Mouse (Mus musculus) forelimb bud, embryonic 11.5 days (tissue): ENCODE results near the gene Bola1.
"Not testable (repeated sequence)": the region's sequence is repeated elsewhere in the genome, so short reads cannot be mapped to it uniquely, and the experiment has no call there.

ENCODE experiments used
- DNase-seq: peaks from one replicate; pipeline ENCODE4 v3.0.0-alpha.2; 2012; ENCODE audit warnings: low read depth, low spot score

The Bola1 gene

GRCm38 (mm10) chr3:96226695-96227648 lies 7.5 kb upstream of the Bola1 start:
- DNase-seq = no peak

GRCm38 (mm10) chr3:96225421-96225820 lies 5.9 kb upstream of the Bola1 start:
- DNase-seq = no peak

GRCm38 (mm10) chr3:96222774-96223173 lies 3.3 kb upstream of the Bola1 start:
- no peak for DNase-seq

DNA sequence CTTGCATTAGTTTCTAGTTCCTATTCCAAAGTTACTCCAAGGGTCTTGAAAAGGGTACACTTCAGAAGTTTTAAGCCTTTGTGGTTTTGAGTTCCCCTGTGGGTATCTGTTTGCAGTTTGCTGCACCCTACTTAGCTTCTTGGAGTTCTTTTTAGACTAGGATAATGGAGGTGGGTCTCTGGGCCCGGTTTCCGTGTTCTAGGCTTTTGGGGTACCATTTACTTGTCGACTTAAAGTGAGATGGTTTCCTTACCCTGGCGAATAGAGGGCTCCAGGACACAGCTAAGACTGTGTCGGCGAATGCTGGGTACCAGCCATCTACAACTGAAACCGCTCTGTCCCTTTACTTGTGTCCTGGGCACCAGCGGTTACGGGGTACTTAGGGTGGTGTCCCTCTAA lies 2.1 kb upstream of the Bola1 start:
- no peak for DNase-seq

DNA sequence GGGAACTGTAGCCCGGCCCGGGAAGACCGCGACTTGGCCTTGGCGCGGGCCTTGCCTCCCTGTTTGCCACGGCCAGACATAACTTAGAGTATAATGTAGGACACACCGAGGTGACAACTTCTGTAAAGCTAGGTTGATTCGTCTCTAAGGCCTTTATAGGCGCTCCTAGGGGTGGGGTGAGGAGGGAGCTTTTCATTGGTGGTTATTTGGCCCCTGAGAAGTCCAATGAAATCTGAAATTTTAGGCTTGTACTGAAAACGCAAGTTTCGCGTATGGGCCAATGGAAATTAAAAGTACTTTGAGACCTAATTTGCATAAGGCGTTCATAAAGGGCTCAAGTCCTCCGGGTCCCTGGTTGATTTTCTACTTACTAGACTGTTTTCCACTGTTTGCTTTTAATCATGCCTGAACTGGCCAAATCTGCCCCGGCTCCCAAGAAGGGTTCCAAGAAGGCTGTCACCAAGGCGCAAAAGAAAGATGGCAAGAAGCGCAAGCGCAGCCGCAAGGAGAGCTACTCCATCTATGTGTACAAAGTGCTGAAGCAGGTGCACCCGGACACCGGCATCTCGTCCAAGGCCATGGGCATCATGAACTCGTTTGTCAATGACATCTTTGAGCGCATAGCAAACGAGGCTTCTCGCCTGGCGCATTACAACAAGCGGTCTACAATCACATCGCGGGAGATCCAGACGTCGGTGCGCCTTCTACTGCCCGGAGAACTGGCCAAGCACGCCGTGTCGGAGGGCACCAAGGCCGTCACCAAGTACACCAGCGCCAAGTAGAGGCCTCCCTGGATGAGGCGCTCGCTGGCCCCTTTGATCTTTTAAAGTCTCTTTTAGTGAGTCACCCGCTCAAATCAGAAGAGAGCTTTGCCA lies 1.5 kb upstream of the Bola1 start, which contains the start of the genes Hist2h2ac and Hist2h2be:
Gene Hist2h2ac, minus strand, starts transcription at position 116 of the 875 bp plus-strand sequence.
Gene Hist2h2be, plus strand, starts transcription at position 355 of the 875 bp plus-strand sequence.
- DNase-seq = peak; percentile 93

- DNase-seq = peak; percentile 73
Measured at GRCm38 (mm10) chr3:96220131-96220764, 739 bp upstream of the Bola1 start.

DNA sequence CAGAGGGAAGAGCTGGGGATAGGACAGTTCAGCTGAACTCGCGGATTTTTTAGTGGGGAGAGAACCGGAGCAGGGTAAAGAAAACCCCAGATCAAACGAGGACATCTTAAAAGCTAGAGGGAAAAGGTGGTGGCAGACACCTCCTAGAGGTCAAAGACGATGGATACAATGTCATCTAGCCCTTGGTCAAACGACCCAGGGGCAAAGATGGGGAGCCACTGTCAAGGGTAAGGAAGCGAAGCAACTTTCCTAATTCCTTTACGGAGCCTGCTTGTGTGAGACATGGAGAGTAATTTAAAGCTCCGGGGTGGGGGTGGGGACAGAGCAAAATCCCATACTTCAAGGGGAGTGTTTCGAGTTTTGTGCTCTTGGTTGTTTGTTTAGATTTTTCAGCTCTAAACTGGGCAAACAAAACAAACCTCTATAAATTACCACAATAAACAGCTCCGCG lies 293 bp downstream of the Bola1 start:
- DNase-seq = peak; percentile 32

DNA sequence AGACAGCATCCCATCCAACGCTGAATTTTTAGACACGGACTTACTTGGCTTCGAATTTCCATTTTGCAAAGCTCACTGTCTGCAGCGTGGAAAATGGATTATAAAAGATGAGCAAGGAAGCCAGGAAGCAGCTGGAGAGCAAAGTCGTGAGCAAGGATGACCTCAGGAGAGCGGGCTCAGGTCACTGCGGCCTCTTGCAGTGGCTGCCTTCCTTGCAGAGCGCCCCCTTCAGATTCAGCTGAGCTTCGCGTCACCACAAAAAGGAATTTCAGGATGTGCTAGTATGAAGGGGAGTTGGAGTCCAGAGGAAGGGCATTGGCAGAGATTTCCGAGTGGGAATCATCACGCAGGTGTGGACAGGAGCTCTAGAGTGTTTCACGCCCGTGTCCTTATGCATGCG lies 10.3 kb downstream of the Bola1 start:
- no peak for DNase-seq

GRCm38 (mm10) chr3:96207819-96208218 lies 11.7 kb downstream of the Bola1 start:
- no peak for DNase-seq

DNA sequence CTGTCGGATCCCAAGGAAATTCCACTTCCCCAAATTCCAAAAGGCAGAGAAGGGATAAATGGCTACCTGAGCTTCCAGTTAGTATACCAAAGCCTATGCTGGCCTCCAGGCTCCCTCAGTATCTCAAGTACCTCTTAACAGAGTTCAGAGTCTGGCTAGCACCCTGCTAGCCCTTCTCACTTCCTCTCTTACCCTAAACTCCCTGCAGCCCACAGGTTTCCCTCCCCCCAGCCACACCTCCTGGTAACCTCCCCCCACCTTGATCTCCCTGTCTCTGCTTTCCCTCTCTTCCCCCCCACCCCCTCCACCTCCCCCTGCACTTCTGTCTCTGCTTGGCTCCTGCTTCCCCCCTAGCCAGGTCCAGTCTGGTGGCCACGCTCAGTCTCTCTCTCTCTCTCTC lies 19.8 kb downstream of the Bola1 start:
- no peak for DNase-seq

GRCm38 (mm10) chr3:96198601-96199251 lies 20.8 kb downstream of the Bola1 start:
- not testable (repeated sequence) for DNase-seq

DNA sequence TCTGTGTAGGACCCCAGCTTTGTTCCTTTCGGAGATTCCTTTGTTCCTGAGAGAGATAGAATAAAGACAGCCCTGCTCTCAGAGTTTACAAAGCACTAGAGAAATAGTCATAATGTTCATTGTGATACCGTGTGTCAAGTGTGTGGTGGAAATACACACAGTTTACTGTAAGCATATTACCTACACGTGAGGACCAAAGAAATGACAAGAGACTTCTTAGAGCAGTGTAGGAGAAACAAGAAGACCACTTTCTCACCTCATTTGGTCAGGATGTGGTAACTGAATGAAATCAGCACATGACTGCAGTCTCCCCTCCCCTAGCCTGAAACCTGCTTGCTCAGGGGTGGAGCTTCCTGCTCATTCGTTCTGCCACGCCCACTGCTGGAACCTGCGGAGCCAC lies 21.3 kb downstream of the Bola1 start:
- DNase-seq = no peak

GRCm38 (mm10) chr3:96197129-96197749 lies 22.3 kb downstream of the Bola1 start:
- peak; percentile 92 for DNase-seq

- no peak for DNase-seq
Measured at GRCm38 (mm10) chr3:96196437-96197128, 22.9 kb downstream of the Bola1 start.

GRCm38 (mm10) chr3:96195616-96196313 lies 23.7 kb downstream of the Bola1 start:
- no peak for DNase-seq

DNA sequence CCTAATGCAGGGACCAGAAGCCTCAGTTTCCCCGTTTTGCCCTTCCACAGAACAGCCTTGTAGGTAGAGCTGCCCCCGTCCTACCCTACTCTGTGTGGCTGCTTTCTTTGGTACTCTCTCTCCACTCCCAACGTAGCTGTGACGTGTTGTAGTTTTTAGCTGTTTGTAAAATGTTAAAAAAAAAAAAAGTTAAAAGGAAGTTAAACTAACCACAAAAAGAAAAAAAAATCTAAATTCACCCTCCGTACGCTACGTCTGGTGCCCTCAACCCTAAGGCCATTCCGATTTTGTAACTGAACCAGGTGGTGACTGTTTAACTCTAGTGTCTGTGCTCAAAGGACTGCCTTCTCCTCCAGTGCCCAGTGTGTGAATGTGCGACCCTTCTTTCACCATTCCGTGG lies 24.5 kb downstream of the Bola1 start:
- no peak for DNase-seq

DNA sequence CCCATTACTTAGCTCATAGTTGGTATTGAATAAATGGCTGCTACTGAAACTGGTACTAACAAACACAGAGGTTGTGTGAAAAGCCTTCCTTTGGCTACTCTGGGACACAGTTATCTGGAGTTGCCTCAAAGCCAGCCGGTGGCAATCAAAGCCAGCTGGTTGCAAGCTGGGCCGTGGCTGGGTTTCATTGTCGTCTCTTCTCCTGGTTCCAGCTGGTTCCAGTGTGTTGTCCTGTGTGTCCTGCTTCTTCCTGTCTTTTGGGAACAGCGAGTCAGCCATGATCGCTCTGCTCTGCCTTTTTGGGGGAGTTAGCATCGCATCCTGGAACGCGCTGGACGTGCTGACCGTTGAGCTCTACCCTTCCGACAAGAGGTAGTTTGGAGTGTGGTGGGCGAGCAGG lies 26.5 kb downstream of the Bola1 start:
- DNase-seq = no peak

GRCm38 (mm10) chr3:96182382-96182776 lies 37.1 kb downstream of the Bola1 start:
- DNase-seq = no peak
